Mouse (Mus musculus): ENCODE results near the gene Ffar1. TPM values are rescaled to one million over a fixed set of nuclear protein-coding genes. Genes with fewer than 3 reads are reported as not detected.

Ffar1 gene
- polyA plus RNA-seq (2012; rRNA removed): not detected in 2 replicates

DNA sequence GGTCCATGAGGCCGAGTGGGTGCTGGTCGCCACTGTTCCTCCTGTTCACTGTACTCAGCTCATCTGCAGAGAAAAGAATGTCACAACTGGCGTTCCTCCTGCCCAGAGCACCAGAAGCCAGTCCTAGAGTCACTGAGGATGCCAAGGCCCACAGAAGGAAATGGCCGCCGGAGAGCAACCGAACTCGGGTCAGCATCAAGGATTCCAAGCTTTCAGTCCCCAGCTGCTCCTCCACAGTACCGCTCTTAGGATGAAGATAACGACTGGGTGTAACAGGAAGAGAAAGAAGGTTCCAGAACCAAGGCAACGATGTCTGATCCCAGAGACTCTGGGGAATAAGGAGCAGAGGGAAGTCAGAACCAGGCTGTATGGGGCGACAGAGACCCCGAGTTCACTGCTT is at the start of gene Ffar1:
TSS of gene Ffar1 (minus strand) at position 101 of the 400 bp plus-strand sequence.

GRCm38 (mm10) chr7:30880176-30880575 is 18.8 kb upstream of the Ffar1 start, which contains the start of gene Cd22:
TSS of gene Cd22 (minus strand) at chr7:30880342.

GRCm38 (mm10) chr7:30856078-30856477 is 5.3 kb downstream of the Ffar1 start, which contains the start of gene Ffar3:
TSS of gene Ffar3 (minus strand) at chr7:30856178.

GRCm38 (mm10) chr7:30823675-30824074 is 37.7 kb downstream of the Ffar1 start, which contains the start of gene Ffar2:
TSS of gene Ffar2 (minus strand) at chr7:30823775.

Other genes starting within 250 kb of the Ffar1 start
- 0.21 and 0.71 TPM in 2 replicates for gene Upk1a, start 248.7 kb downstream of the Ffar1 start, polyA plus RNA-seq (2012; rRNA removed)
- gene Cox6b1, start 235.4 kb downstream of the Ffar1 start, polyA plus RNA-seq (2012; rRNA removed): 430 and 478 TPM in 2 replicates
- 0.03 TPM in 1 of 2 replicates, not detected in the other for gene Etv2, start 225.7 kb downstream of the Ffar1 start, polyA plus RNA-seq (2012; rRNA removed)
- gene Rbm42, start 211.2 kb downstream of the Ffar1 start, polyA plus RNA-seq (2012; rRNA removed): 21.9 and 25.1 TPM in 2 replicates
- 24.1 and 28.2 TPM in 2 replicates for gene Haus5, start 196.6 kb downstream of the Ffar1 start, polyA plus RNA-seq (2012; rRNA removed)
- not detected in 2 replicates for gene Pmis2, start 190.0 kb downstream of the Ffar1 start, polyA plus RNA-seq (2012; rRNA removed)
- gene 2200002J24Rik, start 162.6 kb downstream of the Ffar1 start, polyA plus RNA-seq (2012; rRNA removed): 0.09 and 0.21 TPM in 2 replicates
- gene Atp4a, start 149.4 kb downstream of the Ffar1 start, polyA plus RNA-seq (2012; rRNA removed): 0.74 and 0.90 TPM in 2 replicates
- 56.5 and 63.8 TPM in 2 replicates for gene Tmem147, start 132.0 kb downstream of the Ffar1 start, polyA plus RNA-seq (2012; rRNA removed)
- gene Gapdhs, start 117.9 kb downstream of the Ffar1 start, polyA plus RNA-seq (2012; rRNA removed): not detected in 2 replicates
- 0.61 and 0.74 TPM in 2 replicates for gene Sbsn, start 110.1 kb downstream of the Ffar1 start, polyA plus RNA-seq (2012; rRNA removed)
- gene Dmkn, start 97.8 kb downstream of the Ffar1 start, polyA plus RNA-seq (2012; rRNA removed): 0.16 and 0.25 TPM in 2 replicates
- 0.20 TPM in 1 of 2 replicates, not detected in the other for gene Krtdap, start 73.7 kb downstream of the Ffar1 start, polyA plus RNA-seq (2012; rRNA removed)
- 0.31 and 0.33 TPM in 2 replicates for gene Ffar2, start 37.8 kb downstream of the Ffar1 start, polyA plus RNA-seq (2012; rRNA removed)
- not detected in 2 replicates for gene Ffar3, start 5.4 kb downstream of the Ffar1 start, polyA plus RNA-seq (2012; rRNA removed)
- gene Cd22, start 18.8 kb upstream of the Ffar1 start, polyA plus RNA-seq (2012; rRNA removed): 0.23 and 0.37 TPM in 2 replicates
- gene Mag, start 53.3 kb upstream of the Ffar1 start, polyA plus RNA-seq (2012; rRNA removed): 0.17 and 0.22 TPM in 2 replicates
- gene Hamp2, start 63.1 kb upstream of the Ffar1 start, polyA plus RNA-seq (2012; rRNA removed): not detected in 2 replicates
- 11.4 and 20.4 TPM in 2 replicates for gene Hamp, start 82.5 kb upstream of the Ffar1 start, polyA plus RNA-seq (2012; rRNA removed)
- gene Usf2, start 95.2 kb upstream of the Ffar1 start, polyA plus RNA-seq (2012; rRNA removed): 45.8 and 51.7 TPM in 2 replicates
- 11.5 and 13.7 TPM in 2 replicates for gene Lsr, start 111.9 kb upstream of the Ffar1 start, polyA plus RNA-seq (2012; rRNA removed)
- gene Fam187b, start 112.2 kb upstream of the Ffar1 start, polyA plus RNA-seq (2012; rRNA removed): 1.3 TPM in 2 replicates
- 10.0 and 11.3 TPM in 2 replicates for gene Fxyd5, start 180.9 kb upstream of the Ffar1 start, polyA plus RNA-seq (2012; rRNA removed)
- gene Fxyd7, start 189.9 kb upstream of the Ffar1 start, polyA plus RNA-seq (2012; rRNA removed): 0.06 and 0.17 TPM in 2 replicates
- 25.3 and 31.9 TPM in 2 replicates for gene Fxyd1, start 195.6 kb upstream of the Ffar1 start, polyA plus RNA-seq (2012; rRNA removed)
- 0.03 and 0.06 TPM in 2 replicates for gene Lgi4, start 197.8 kb upstream of the Ffar1 start, polyA plus RNA-seq (2012; rRNA removed)
- 0.18 and 0.62 TPM in 2 replicates for gene Fxyd3, start 215.1 kb upstream of the Ffar1 start, polyA plus RNA-seq (2012; rRNA removed)

All from liver, embryonic 14 days (tissue).